Mouse (Mus musculus): Measurements from ENCODE around the gene Exoc4. TPM values are rescaled to one million over a fixed set of nuclear protein-coding genes. Genes with fewer than 3 reads are reported as not detected.

The Exoc4 gene
- total RNA-seq, 1 experiment from 2014 or later, result 53.6 TPM

- DNase-seq, result no peak
Observed at GRCm38 (mm10) chr6:33476134-33476533, 227.2 kb downstream of the Exoc4 start.

- no peak for DNase-seq
Observed at GRCm38 (mm10) chr6:33484568-33484967, 235.7 kb downstream of the Exoc4 start.

- DNase-seq, result no peak
Observed at GRCm38 (mm10) chr6:33489788-33490187, 240.9 kb downstream of the Exoc4 start.

GRCm38 (mm10) chr6:33496141-33496855 is 247.4 kb downstream of the Exoc4 start:
- DNase-seq, result no peak

- no peak for DNase-seq
Observed at GRCm38 (mm10) chr6:33497348-33497747, 248.5 kb downstream of the Exoc4 start.

GRCm38 (mm10) chr6:33502388-33502787 is 253.5 kb downstream of the Exoc4 start:
- DNase-seq, result no peak

- DNase-seq, result no peak
Observed at GRCm38 (mm10) chr6:33503381-33503780, 254.5 kb downstream of the Exoc4 start.

- no peak for DNase-seq
Observed at GRCm38 (mm10) chr6:33507134-33507533, 258.2 kb downstream of the Exoc4 start.

GRCm38 (mm10) chr6:33515391-33515790 is 266.5 kb downstream of the Exoc4 start:
- no peak for DNase-seq

- DNase-seq, result no peak
Observed at GRCm38 (mm10) chr6:33516798-33517197, 267.9 kb downstream of the Exoc4 start.

- no peak for DNase-seq
Observed at GRCm38 (mm10) chr6:33517890-33518410, 269.1 kb downstream of the Exoc4 start.

- DNase-seq, result no peak
Observed at GRCm38 (mm10) chr6:33525695-33526366, 276.9 kb downstream of the Exoc4 start.

- DNase-seq, result no peak
Observed at GRCm38 (mm10) chr6:33540356-33540755, 291.5 kb downstream of the Exoc4 start.

GRCm38 (mm10) chr6:33542712-33543111 is 293.8 kb downstream of the Exoc4 start:
- DNase-seq, result no peak

GRCm38 (mm10) chr6:33551934-33552333 is 303.0 kb downstream of the Exoc4 start:
- DNase-seq, result no peak

- DNase-seq, result no peak
Observed at GRCm38 (mm10) chr6:33560925-33561324, 312.0 kb downstream of the Exoc4 start.

GRCm38 (mm10) chr6:33561911-33562310 is 313.0 kb downstream of the Exoc4 start:
- no peak for DNase-seq

GRCm38 (mm10) chr6:33575947-33576346 is 327.1 kb downstream of the Exoc4 start:
- no peak for DNase-seq

- DNase-seq, result no peak
Observed at GRCm38 (mm10) chr6:33608469-33608868, 359.6 kb downstream of the Exoc4 start.

GRCm38 (mm10) chr6:33613978-33614377 is 365.1 kb downstream of the Exoc4 start:
- DNase-seq, result no peak

GRCm38 (mm10) chr6:33618590-33618989 is 369.7 kb downstream of the Exoc4 start:
- DNase-seq, result no peak

GRCm38 (mm10) chr6:33620701-33621100 is 371.8 kb downstream of the Exoc4 start:
- peak; percentile 7 for DNase-seq

- no peak for DNase-seq
Observed at GRCm38 (mm10) chr6:33625931-33626330, 377.0 kb downstream of the Exoc4 start.

- DNase-seq, result no peak
Observed at GRCm38 (mm10) chr6:33631133-33631532, 382.2 kb downstream of the Exoc4 start.
